Mouse (Mus musculus) midbrain, postnatal 0 days (tissue): Measurements from ENCODE around the gene Mpi. TPM values are rescaled to one million over a fixed set of nuclear protein-coding genes. Genes with fewer than 3 reads are reported as not detected.

Source experiments
- ATAC-seq: fragments of 200-750 bp; cut with Nextera tagmentation; 2 replicates; pipeline ENCODE4 v1.8.0; 2017; ENCODE audit warnings: moderate number of reproducible peaks, mild to moderate bottlenecking, moderate TSS enrichment, moderate library complexity; ENCODE audit not compliant: low FRiP score
- DNase-seq: peaks from one replicate; pipeline ENCODE4 v3.0.0-alpha.2; 2015; ENCODE audit warnings: low spot score
- H3K27ac ChIP-seq: fragments of 300-500 bp; sonication (generic); 2 replicates; pipeline ENCODE4 v1.5.1; 2014; ENCODE audit warnings: low read depth, mild to moderate bottlenecking, low read length, mixed read lengths
- H3K27me3 ChIP-seq: fragments of 300-500 bp; sonication (generic); 2 replicates; pipeline ENCODE4 v1.6.1; 2014; ENCODE audit warnings: low read length, control low read depth, mixed read lengths; ENCODE audit not compliant: insufficient read depth
- H3K36me3 ChIP-seq: fragments of 300-500 bp; sonication (generic); 2 replicates; pipeline ENCODE4 v1.6.1; 2014; ENCODE audit warnings: low read length, control low read depth, mixed read lengths; ENCODE audit not compliant: insufficient read depth
- H3K4me1 ChIP-seq: fragments of 300-500 bp; sonication (generic); 2 replicates; pipeline ENCODE4 v1.6.1; 2014; ENCODE audit warnings: mild to moderate bottlenecking, control low read depth, antibody characterized with exemption, low read length, mixed read lengths; ENCODE audit not compliant: insufficient read depth
- H3K4me2 ChIP-seq: fragments of 300-500 bp; sonication (generic); 2 replicates; pipeline ENCODE4 v1.6.1; 2014; ENCODE audit warnings: low read depth, mild to moderate bottlenecking, low read length, mixed read lengths; ENCODE audit not compliant: poor library complexity, severe bottlenecking
- H3K4me3 ChIP-seq: fragments of 300-500 bp; sonication (generic); 2 replicates; pipeline ENCODE4 v1.5.1; 2014; ENCODE audit warnings: low read depth, mild to moderate bottlenecking, low read length, moderate library complexity
- H3K9ac ChIP-seq: fragments of 300-500 bp; sonication (generic); replicated peaks from 2 replicates; pipeline ENCODE4 v1.6.1; 2014; ENCODE audit warnings: mild to moderate bottlenecking, low read length, moderate library complexity, mixed read lengths; ENCODE audit not compliant: poor library complexity, severe bottlenecking
- H3K9me3 ChIP-seq: fragments of 300-500 bp; sonication (generic); 2 replicates; pipeline ENCODE4 v1.6.1; 2016; ENCODE audit warnings: low read length, control low read depth
- CTCF ChIP-seq: IDR thresholded peaks from 2 replicates; pipeline ENCODE4 v1.5.1; 2016; ENCODE audit warnings: antibody characterized with exemption, mild to moderate bottlenecking
- WGBS: fragments of 180-500 bp; shearing (Covaris S2); extraction: QIAGEN DNeasy Blood & Tissue Kit; methylation state at CpG from one replicate; pipeline ENCODE4 v1.1.7; 2014; 5-methylcytosine and 5-hydroxymethylcytosine counted together
- polyA plus RNA-seq: library from polyadenylated mRNA; unstranded; fragments of >200 nt; fragmentation: Nextera tagmentation; extraction: Ambion mirVana; gene quantifications from 2 replicates; pipeline ENCODE4 v1.2.1, GENCODE M21; 2015
- total RNA-seq: library from RNA; depleted of rRNA; stranded (reverse); fragments of >200 nt; gene quantifications from 2 replicates; pipeline ENCODE4 v1.2.3, GENCODE M21; 2014

Mpi gene
- total and polyA plus RNA-seq, 2 experiments from 2014 or later: 57.2 to 60.5 TPM

- peaks cover 3% of the 10 kb centered on the region; the same call in 1 of the 2 replicates for H3K36me3 ChIP-seq
- DNase-seq (no peak), ATAC-seq (no peak)
- H3K27me3 ChIP-seq: no peaks in the 10 kb centered on the region
- H3K9me3 ChIP-seq: no peaks in the 10 kb centered on the region
- no peak overlapping the region for H3K4me2 ChIP-seq
- H3K27ac ChIP-seq: no peak overlapping the region
- no peak for TF ChIP-seq CTCF
- no peak overlapping the region for H3K4me3 ChIP-seq
- H3K9ac ChIP-seq: no peak overlapping the region
- peaks cover 10% of the 10 kb centered on the region; the same call in 1 of the 2 replicates for H3K4me1 ChIP-seq
- 89% methylated on average over 2 of the region's 2 CpGs for WGBS
Observed at GRCm38 (mm10) chr9:57525516-57525915, 27.0 kb downstream of the Mpi start.

DNA sequence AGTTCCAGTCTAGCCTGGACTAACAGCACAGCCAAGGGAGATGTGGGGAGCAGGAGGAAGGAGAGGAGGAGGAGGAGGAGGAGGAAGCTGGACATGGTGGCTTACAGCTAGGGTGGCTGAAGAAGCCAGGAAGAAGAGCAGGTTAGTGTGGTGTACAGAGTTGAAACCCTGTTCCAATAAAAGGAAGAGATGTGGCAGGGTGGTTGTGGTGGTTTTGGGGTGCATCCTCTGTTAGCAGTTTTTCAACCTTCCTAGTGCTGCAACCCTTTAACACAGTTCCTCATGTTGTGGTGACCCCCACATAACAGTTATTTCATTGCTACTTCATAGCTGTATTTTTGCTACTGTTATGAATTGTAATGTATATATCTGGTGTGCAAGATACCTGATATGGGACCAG lies 28.1 kb downstream of the Mpi start:
- no peak for ATAC-seq

GRCm38 (mm10) chr9:57523754-57524153 lies 28.8 kb downstream of the Mpi start:
- ATAC-seq: no peak
- 92% methylated on average over 1 of the region's 1 CpGs for WGBS
- Histone ChIP-seq H3K4me1 (peaks cover 10% of the 10 kb centered on the region; the same call in 1 of the 2 replicates), H3K27ac (no peak overlapping the region), H3K9me3 (no peaks in the 10 kb centered on the region), H3K4me3 (no peak overlapping the region), H3K27me3 (no peaks in the 10 kb centered on the region), H3K36me3 (no peaks in the 10 kb centered on the region), H3K4me2 (no peak overlapping the region), H3K9ac (no peak overlapping the region)
- DNase-seq: peak; percentile 90
- peak; percentile 74 for TF ChIP-seq CTCF

More for the DNA sequence above, 28.1 kb downstream of the Mpi start:
- DNase-seq: no peak
- no peaks in the 10 kb centered on the region for H3K9me3 ChIP-seq
- H3K27ac ChIP-seq: no peak overlapping the region
- H3K4me3 ChIP-seq: no peak overlapping the region
- no peak overlapping the region for H3K4me2 ChIP-seq
- no peaks in the 10 kb centered on the region for H3K27me3 ChIP-seq
- peaks cover 3% of the 10 kb centered on the region; the same call in 1 of the 2 replicates for H3K36me3 ChIP-seq
- peaks cover 10% of the 10 kb centered on the region; the same call in 1 of the 2 replicates for H3K4me1 ChIP-seq
- no peak overlapping the region for H3K9ac ChIP-seq
- no peak for TF ChIP-seq CTCF

GRCm38 (mm10) chr9:57522861-57523246 lies 29.7 kb downstream of the Mpi start:
- no peak for TF ChIP-seq CTCF
- H3K27me3 ChIP-seq: no peaks in the 10 kb centered on the region
- no peak for ATAC-seq
- no peak overlapping the region for H3K9ac ChIP-seq
- H3K36me3 ChIP-seq: no peaks in the 10 kb centered on the region
- peak overlapping the region; percentile 90; the same call in 1 of the 2 replicates for H3K4me3 ChIP-seq
- no peak overlapping the region for H3K27ac ChIP-seq
- WGBS: 85% methylated on average over 4 of the region's 4 CpGs
- H3K4me1 ChIP-seq: peaks cover 10% of the 10 kb centered on the region; the same call in 1 of the 2 replicates
- peak overlapping the region; percentile 58 for H3K4me2 ChIP-seq
- DNase-seq: no peak
- no peaks in the 10 kb centered on the region for H3K9me3 ChIP-seq

- DNase-seq: no peak
- Histone ChIP-seq H3K27ac (peak overlapping the region; percentile 94), H3K27me3 (no peaks in the 10 kb centered on the region), H3K4me2 (peak overlapping the region; percentile 58), H3K36me3 (no peaks in the 10 kb centered on the region), H3K9ac (peak overlapping the region; percentile 99), H3K9me3 (no peaks in the 10 kb centered on the region), H3K4me3 (peak overlapping the region; percentile 90), H3K4me1 (peaks cover 10% of the 10 kb centered on the region; the same call in 1 of the 2 replicates)
- WGBS: 34% methylated on average over 7 of the region's 7 CpGs
- TF ChIP-seq CTCF: no peak
- no peak for ATAC-seq
Observed at GRCm38 (mm10) chr9:57522114-57522860, 30.3 kb downstream of the Mpi start.
